Mouse (Mus musculus) kidney, adult 2 months (tissue): ENCODE results near the gene Rtbdn.

Experiments
- CTCF ChIP-seq: fragments of 200-500 bp; conservative IDR thresholded peaks from 2 replicates; pipeline ENCODE4 v1.5.1; 2011; ENCODE audit warnings: low read depth, mild to moderate bottlenecking, control low read depth, low read length, moderate library complexity, mixed read lengths; ENCODE audit not compliant: insufficient read depth, insufficient read length
- POLR2A ChIP-seq: fragments of 200-500 bp; IDR thresholded peaks from one replicate; pipeline ENCODE4 v1.6.1; 2011; ENCODE audit warnings: low read depth, low read length, control low read depth

GRCm38 (mm10) chr8:84909162-84909767 is 37.5 kb upstream of the Rtbdn start:
- TF ChIP-seq CTCF (no peak), POLR2A (no peak)
